Mouse (Mus musculus) urinary bladder, postnatal 10 days (tissue): Measurements from ENCODE around the gene Rpl18a.
"Not testable (repeated sequence)": the region's sequence is repeated elsewhere in the genome, so short reads cannot be mapped to it uniquely, and the experiment has no call there.

Experiments
- DNase-seq: peaks from one replicate; pipeline ENCODE4 v3.0.0; 2022; ENCODE audit warnings: low spot score

Rpl18a gene

DNA sequence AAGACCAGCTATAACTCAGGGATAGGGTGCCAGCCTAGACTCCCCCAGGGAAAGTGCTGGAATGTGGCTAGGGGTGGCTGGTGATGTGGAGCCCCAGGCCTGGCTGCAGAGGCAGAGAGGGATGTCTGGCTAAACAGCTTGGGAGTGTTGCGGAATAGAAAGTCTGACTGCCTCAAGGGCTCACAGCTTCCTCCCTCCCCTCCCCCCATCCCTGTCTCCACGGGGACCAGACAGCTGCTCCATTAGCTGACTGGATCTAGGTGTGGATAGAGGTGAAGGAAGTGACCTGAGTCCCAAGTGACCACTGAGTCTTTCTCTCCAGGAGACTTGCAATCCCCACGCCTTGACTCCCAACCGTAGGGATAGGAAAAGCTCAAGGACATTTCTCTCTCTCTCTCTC is 5.9 kb upstream of the Rpl18a start:
- DNase-seq: no peak

- DNase-seq: no peak
Observed at GRCm38 (mm10) chr8:70902211-70902610, 5.0 kb upstream of the Rpl18a start.

- no peak for DNase-seq
Observed at GRCm38 (mm10) chr8:70900872-70901387, 3.7 kb upstream of the Rpl18a start.

DNA sequence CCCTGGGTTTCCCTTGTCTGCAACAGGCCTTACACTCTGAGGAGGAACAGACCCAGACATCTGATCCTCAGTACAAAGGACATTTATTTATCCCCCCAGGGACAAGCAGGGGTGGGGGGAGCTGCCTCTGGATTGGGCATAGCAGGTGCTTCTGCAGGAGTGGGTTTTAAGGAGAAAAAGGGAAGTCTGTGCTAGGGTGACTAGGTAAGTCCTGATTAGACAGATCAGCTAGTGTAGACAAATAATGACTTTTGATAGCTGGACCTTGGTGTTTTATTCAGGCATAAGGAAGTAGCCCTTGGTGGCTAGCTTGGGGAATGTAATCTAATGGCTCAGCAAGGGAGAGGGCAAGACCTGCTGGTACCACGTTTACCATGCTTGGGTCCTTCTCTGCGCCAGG is 2.0 kb upstream of the Rpl18a start:
- DNase-seq: no peak

DNA sequence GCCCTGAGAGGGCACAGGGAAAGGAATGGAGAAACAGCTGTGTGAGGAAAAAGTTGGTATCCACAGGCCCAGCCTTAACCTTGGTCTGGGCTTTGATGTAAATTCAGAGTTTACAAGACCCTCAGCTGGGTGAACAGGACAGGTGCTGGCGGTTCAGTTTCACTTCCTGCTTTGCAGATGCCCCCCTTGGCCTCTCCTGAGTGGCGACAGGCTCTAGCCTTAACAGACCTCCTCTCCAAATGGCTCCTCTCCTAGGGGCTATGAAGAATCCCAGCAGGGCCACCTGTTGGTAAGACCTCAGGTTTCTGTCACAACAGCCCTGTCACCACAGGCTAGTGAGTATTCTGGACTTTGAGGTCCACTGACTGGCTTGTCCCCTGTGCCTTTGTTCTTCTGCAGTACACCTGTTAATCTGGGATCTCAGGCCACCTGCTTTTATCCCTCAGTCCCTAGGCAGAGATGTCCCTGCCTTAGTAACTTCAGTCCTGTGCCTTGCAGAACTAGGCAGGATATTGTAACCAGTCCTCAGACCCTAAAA is 1.5 kb upstream of the Rpl18a start:
- DNase-seq: no peak

- DNase-seq: peak; percentile 54
Observed at GRCm38 (mm10) chr8:70897681-70898413, 635 bp upstream of the Rpl18a start.

DNA sequence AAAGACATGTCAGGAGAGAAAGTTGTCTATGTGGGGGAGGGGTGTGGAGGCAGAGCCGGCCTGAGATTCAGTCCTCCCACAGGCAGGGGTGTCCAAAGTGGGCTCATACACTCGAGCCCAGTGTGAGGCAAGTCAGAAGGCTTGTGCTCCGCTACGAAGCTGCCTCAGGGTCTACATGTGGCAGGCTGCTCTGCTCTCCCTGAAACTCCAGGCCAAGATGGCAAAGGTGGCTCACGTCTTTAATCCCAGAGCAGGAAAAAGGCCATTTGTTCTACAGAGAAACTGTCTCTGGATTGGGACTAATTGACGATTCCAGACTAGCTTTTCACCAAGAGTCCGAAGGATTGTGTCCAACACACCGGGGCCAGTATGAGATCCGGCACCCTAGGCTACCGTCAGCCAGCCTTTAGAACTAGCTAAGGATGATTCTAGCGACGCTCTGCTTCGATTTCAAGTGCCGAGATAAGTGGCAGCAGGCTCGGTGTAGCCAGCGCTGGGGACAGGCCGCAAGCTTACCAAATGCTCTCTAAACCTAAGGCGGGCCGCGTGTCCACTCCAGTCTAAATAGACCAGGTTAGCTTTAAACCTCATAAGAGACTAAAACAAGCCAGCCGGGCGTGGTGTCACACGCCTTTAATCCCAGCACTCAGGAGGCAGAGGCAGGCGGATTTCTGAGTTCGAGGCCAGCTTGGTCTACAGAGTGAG is 744 bp downstream of the Rpl18a start:
- no peak for DNase-seq

DNA sequence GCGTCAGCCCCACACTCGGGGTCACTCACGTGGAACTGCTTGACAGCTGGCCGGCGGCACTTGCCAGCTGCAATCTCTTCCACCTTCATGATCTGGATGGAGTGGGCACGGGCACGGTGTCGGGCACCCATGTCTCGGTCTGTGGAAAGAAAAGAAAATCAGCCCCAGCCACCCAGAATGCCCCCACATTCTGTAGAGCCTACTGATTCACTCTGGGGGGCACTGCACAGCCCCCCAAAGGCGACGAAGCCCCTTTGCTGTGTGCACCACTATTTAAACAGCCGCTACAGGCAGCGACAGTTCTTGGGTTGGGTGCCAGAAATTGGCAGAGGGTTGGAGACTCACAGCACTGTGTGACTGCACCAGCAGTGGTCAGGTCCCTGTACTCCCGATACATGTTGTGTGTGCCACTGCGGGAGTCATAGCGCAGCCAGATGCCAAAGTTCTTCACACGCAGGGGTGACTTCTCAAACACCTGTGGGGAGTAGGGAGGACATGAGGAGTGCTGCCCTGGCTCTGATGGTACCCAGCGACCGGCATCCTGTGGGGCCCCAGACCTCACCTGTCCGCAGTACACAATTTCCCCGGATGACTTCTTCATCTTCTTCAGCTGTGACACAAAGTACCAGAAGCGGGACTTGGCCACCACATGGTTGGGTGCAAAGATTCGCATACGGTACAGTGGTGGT is 1.5 kb downstream of the Rpl18a start:
- not testable (repeated sequence) for DNase-seq

DNA sequence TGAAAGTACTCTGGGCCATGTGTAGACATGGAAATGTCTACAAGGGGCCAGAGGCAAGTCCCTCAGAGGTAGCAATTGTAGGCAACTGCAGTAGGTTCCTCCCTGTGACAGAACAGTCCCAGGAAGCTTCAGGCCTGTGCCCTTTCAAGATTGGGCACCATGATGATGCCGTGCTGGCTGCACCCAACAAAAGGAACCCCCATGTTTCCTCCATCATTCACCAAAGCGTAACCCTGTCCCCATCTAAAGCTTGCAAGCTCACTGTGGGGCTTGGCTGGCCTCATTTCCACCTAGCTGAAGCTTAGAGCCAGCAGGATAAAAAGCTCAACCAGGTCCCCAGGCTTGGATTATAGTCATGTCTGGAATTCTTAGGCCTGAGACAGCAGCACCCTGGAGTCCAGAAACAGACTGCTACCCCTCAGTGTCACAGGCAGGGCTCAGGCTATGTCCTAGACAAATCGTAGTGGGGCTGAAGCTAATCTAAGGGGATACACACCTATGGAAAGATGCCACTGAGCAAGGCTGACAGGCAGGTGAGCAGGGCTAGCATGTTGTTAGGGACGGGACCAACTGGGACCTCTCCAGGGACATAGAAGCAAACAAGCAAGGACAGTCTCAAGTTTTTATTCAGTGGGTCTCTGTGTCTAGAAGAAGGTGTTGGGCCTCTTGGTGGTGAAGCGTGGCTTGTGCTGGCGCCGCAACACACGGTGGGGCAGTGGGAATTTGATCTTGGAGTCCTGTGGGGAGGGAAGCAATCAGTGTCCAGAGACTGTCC is 2.3 kb downstream of the Rpl18a start:
- DNase-seq: no peak

DNA sequence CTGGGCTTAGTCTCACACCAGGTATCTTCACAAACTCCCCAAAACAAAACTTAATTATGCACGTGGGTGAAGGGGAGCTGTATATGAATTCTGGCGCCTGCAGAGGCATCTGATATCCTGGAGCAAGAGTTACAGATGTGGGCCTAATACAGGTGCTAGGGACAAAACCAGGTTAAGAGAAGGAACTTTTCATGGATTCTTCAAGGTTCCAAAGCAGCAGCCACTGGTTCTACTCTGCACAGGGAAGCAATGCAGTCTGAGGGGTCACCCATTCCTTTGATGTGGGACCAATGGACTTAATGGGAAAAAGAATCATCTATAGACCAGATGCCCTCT is 2.9 kb downstream of the Rpl18a start:
- DNase-seq: no peak

DNA sequence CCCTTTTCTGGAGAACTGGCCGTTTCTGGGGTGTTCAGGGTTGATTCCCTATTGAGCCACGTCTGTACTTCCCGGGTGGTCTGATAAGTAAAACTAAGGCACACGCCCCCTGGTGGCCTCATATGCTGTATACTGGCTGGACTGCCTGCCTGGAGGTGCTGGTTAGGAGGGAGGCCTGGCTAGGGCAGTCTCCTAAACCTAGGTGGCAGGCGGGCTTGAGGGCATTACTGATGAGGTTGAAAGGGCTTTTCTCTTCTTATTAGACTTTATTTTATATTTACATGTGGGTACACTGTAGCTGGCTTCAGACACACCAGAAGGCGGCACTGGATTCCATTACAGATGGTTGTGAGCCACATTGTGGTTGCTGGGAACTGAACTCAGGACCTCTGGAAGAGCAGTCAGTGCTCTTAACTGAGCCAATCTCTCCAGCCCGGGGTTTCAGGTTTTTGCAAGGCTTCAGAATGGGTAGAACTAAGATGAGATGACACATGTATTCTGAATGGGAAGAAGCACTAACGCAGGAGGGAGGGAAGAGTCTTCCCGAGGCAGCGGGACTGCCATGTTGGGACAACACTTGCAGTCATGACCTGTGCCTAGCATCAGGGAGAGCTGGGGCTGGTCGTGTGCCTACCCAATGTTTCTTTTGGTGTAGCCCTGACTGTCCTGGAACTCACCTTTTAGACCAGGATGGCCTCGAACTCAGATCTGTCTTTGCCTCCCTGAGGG is 3.4 kb downstream of the Rpl18a start:
- DNase-seq: no peak

GRCm38 (mm10) chr8:70892896-70893655 is 4.1 kb downstream of the Rpl18a start:
- DNase-seq: no peak

DNA sequence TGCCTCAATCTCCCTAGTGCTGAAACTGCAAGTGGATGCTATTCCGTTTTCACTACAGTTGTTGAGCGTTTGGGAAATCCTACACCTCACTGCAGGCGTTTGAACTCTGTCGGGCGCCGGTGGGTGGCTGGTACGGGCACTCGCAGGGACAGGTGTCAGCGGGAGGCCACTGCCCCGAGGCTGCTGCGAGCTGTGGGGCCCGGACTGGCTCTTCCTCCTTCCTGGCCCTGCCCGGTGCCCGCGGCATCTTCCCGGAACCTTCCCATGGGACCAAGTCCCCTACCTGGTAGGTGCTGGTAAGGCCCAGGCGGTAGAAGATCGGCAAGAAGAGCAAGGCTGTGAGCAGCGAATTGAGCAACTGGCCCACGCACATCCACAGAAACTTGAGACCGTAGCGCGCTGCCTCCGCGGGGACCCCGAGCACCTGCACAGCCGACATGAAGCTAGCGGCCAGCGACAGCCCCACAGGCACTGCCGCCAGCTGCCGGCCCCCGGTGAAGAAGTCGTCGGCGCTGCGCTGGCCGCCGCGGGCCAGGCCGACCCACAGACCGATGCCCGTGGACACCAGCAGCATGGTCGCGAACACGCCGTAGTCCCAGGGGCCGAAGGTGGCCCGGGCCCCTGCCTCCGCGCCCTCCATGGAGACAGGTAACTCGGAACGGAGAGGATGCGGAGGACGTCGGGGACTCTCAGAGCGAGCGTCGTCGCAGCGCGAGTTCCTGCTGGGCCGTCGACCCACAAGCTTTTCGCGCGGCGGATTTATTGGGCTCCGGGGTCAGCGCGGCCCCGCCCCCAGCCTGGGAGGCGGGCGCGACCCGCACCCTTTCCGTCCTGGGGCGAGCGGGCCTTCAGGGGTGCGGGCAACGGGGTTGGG is 5.0 kb downstream of the Rpl18a start, which contains the start of gene Slc5a5:
TSS of gene Slc5a5 (minus strand) at position 736 of the 874 bp plus-strand sequence.
- DNase-seq: no peak

DNA sequence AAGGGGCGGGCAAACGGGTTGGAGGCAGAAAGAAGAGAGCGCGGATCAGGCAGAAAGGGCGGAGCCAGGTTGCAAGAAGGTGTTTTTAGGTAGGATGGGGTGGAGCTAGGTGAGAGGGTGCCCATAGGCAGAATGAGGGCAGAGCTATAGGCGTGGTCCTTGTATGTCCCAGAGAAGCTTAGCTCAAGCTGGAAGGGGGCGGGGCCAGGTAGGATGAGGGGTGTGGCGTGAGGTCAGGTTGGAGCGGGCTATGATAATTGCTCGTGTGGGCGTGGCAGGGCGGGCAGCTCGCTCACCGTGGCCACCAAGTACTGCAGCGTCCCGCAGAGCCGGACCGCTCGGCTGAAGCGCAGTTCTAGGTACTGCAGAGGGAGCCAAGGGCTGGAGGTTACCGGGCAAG is 5.9 kb downstream of the Rpl18a start:
- no peak for DNase-seq

- no peak for DNase-seq
Observed at GRCm38 (mm10) chr8:70890656-70891055, 6.6 kb downstream of the Rpl18a start.

DNA sequence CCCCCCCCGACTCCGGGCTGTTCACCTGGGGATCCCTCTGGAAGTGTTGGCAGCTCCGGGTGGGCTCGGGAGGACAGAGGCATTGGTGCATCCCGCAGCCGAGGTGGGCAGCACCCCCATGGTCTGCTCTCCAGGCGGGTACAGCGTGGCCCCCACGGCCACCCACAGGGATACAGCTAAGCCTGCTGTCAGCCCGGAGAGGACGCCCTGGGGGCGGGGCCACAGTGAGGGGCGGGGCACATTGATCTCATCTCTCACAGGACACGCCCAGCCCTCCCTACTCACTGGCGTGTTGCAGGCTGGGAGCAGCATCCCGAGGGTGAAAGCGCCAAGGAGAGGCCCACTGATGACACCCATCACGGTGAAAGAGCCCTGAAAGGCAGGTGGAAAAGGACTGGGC is 9.5 kb downstream of the Rpl18a start:
- no peak for DNase-seq

- no peak for DNase-seq
Observed at GRCm38 (mm10) chr8:70885612-70886011, 11.6 kb downstream of the Rpl18a start.

DNA sequence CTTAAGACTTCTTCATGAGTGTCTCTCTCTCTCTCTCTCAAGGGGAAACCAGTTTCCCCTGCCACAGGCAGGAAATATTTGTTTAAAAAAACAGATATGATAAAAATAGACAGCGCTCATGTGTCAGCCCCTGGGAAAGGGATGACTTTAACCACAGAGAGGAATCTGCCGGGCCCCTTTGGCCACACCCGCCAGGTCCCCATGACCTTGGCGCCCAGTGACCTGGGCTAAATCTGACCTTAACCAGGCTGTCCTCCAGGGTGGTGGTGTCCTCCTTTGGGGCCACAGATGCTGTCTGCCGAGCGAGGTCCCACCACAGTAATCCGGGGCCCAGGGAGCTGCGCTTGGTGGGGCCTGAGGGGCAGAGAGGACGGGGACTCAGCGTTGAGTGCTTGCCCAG is 12.5 kb downstream of the Rpl18a start:
- DNase-seq: no peak

GRCm38 (mm10) chr8:70884186-70884585 is 13.0 kb downstream of the Rpl18a start:
- no peak for DNase-seq
